Mouse (Mus musculus) thymus, postnatal 0 days (tissue): ENCODE results near the gene Cpvl. TPM values are rescaled to one million over a fixed set of nuclear protein-coding genes. Genes with fewer than 3 reads are reported as not detected.

Source experiments
- polyA plus RNA-seq: library from polyadenylated mRNA; unstranded; fragments of >200 nt; fragmentation: Nextera tagmentation; extraction: Ambion mirVana; gene quantifications from 2 replicates; pipeline ENCODE4 v1.2.1, GENCODE M21; 2015

The Cpvl gene
- polyA plus RNA-seq, 1 experiment from 2014 or later: not detected

Other genes starting within 250 kb of the Cpvl start
- 1.9 and 2.0 TPM in 2 replicates for gene Tril, start 157.8 kb downstream of the Cpvl start, polyA plus RNA-seq
- 7.5 and 8.4 TPM in 2 replicates for gene Chn2, start 60.9 kb upstream of the Cpvl start, polyA plus RNA-seq